Mouse (Mus musculus): Measurements from ENCODE around the gene Car2.

The Car2 gene

GRCm38 (mm10) chr3:14950031-14950430 is 64.0 kb downstream of the Car2 start:
- peak; percentile 64 to 75 for DNase-seq
